Mouse (Mus musculus): ENCODE measurements around the gene Synpr. TPM values are rescaled to one million over a fixed set of nuclear protein-coding genes. Genes with fewer than 3 reads are reported as not detected.

Gene Synpr
- polyA plus RNA-seq, 1 experiment: 3.6 TPM

- Histone ChIP-seq H3K27me3 (ENCODE audit: control insufficient read depth, insufficient read depth, low read length) (no peaks in the 10 kb centered on the region), H3K27ac (ENCODE audit: control insufficient read depth, insufficient read depth, low read length) (no peak overlapping the region), H3K36me3 (ENCODE audit: control insufficient read depth, insufficient read depth, low read length) (no peaks in the 10 kb centered on the region), H3K4me1 (replicated peaks; ENCODE audit: control insufficient read depth, insufficient read depth, low read length) (no peaks in the 10 kb centered on the region), H3K4me3 (ENCODE audit: control insufficient read depth, insufficient read depth, low read length) (no peak overlapping the region)
- no peak for TF ChIP-seq POLR2A (IDR thresholded peaks at IDR 0.05; ENCODE audit: control insufficient read depth, extremely low read depth, insufficient read depth, low read length, poor library complexity)
- no peak for TF ChIP-seq CTCF (IDR thresholded peaks at IDR 0.05; ENCODE audit: borderline replicate concordance, control insufficient read depth, extremely low read depth, insufficient read depth, low read length, poor library complexity)
- no peak for DNase-seq
- 87% methylated on average over 4 of the region's 4 CpGs for WGBS
Measured at GRCm38 (mm10) chr14:13554631-13555030, 270.1 kb downstream of the Synpr start.

- Histone ChIP-seq H3K27ac (ENCODE audit: control insufficient read depth, insufficient read depth, low read length) (no peak overlapping the region), H3K36me3 (ENCODE audit: control insufficient read depth, insufficient read depth, low read length) (no peaks in the 10 kb centered on the region), H3K4me3 (ENCODE audit: control insufficient read depth, insufficient read depth, low read length) (no peak overlapping the region), H3K27me3 (ENCODE audit: control insufficient read depth, insufficient read depth, low read length) (no peaks in the 10 kb centered on the region), H3K4me1 (replicated peaks; ENCODE audit: control insufficient read depth, insufficient read depth, low read length) (no peaks in the 10 kb centered on the region)
- WGBS: 93% methylated on average over 2 of the region's 2 CpGs
- no peak for TF ChIP-seq POLR2A (IDR thresholded peaks at IDR 0.05; ENCODE audit: control insufficient read depth, extremely low read depth, insufficient read depth, low read length, poor library complexity)
- no peak for TF ChIP-seq CTCF (IDR thresholded peaks at IDR 0.05; ENCODE audit: borderline replicate concordance, control insufficient read depth, extremely low read depth, insufficient read depth, low read length, poor library complexity)
- no peak for DNase-seq
Measured at GRCm38 (mm10) chr14:13558117-13558516, 273.5 kb downstream of the Synpr start.

- Histone ChIP-seq H3K27ac (ENCODE audit: control insufficient read depth, insufficient read depth, low read length) (no peak overlapping the region), H3K4me3 (ENCODE audit: control insufficient read depth, insufficient read depth, low read length) (no peak overlapping the region), H3K36me3 (ENCODE audit: control insufficient read depth, insufficient read depth, low read length) (no peaks in the 10 kb centered on the region), H3K27me3 (ENCODE audit: control insufficient read depth, insufficient read depth, low read length) (no peaks in the 10 kb centered on the region), H3K4me1 (replicated peaks; ENCODE audit: control insufficient read depth, insufficient read depth, low read length) (no peaks in the 10 kb centered on the region)
- no peak for DNase-seq
- WGBS: 69% methylated on average over 1 of the region's 1 CpGs
- TF ChIP-seq CTCF (IDR thresholded peaks at IDR 0.05; ENCODE audit: borderline replicate concordance, control insufficient read depth, extremely low read depth, insufficient read depth, low read length, poor library complexity) (no peak), POLR2A (IDR thresholded peaks at IDR 0.05; ENCODE audit: control insufficient read depth, extremely low read depth, insufficient read depth, low read length, poor library complexity) (no peak)
Measured at GRCm38 (mm10) chr14:13567250-13567649, 282.7 kb downstream of the Synpr start.

- Histone ChIP-seq H3K27ac (ENCODE audit: control insufficient read depth, insufficient read depth, low read length) (no peak overlapping the region), H3K27me3 (ENCODE audit: control insufficient read depth, insufficient read depth, low read length) (no peaks in the 10 kb centered on the region), H3K36me3 (ENCODE audit: control insufficient read depth, insufficient read depth, low read length) (no peaks in the 10 kb centered on the region), H3K4me3 (ENCODE audit: control insufficient read depth, insufficient read depth, low read length) (no peak overlapping the region), H3K4me1 (replicated peaks; ENCODE audit: control insufficient read depth, insufficient read depth, low read length) (no peaks in the 10 kb centered on the region)
- no peak for TF ChIP-seq CTCF (IDR thresholded peaks at IDR 0.05; ENCODE audit: borderline replicate concordance, control insufficient read depth, extremely low read depth, insufficient read depth, low read length, poor library complexity)
- TF ChIP-seq POLR2A (IDR thresholded peaks at IDR 0.05; ENCODE audit: control insufficient read depth, extremely low read depth, insufficient read depth, low read length, poor library complexity): no peak
- no peak for DNase-seq
- 94% methylated on average over 2 of the region's 2 CpGs for WGBS
Measured at GRCm38 (mm10) chr14:13567996-13568395, 283.4 kb downstream of the Synpr start.

GRCm38 (mm10) chr14:13571941-13572340 lies 287.4 kb downstream of the Synpr start:
- H3K27me3 ChIP-seq (ENCODE audit: control insufficient read depth, insufficient read depth, low read length): no peaks in the 10 kb centered on the region
- TF ChIP-seq CTCF (IDR thresholded peaks at IDR 0.05; ENCODE audit: borderline replicate concordance, control insufficient read depth, extremely low read depth, insufficient read depth, low read length, poor library complexity) (no peak), POLR2A (IDR thresholded peaks at IDR 0.05; ENCODE audit: control insufficient read depth, extremely low read depth, insufficient read depth, low read length, poor library complexity) (no peak)
- H3K27ac ChIP-seq (ENCODE audit: control insufficient read depth, insufficient read depth, low read length): no peak overlapping the region
- no peak for DNase-seq
- no peaks in the 10 kb centered on the region for H3K36me3 ChIP-seq (ENCODE audit: control insufficient read depth, insufficient read depth, low read length)
- no peaks in the 10 kb centered on the region for H3K4me1 ChIP-seq (replicated peaks; ENCODE audit: control insufficient read depth, insufficient read depth, low read length)
- no peak overlapping the region for H3K4me3 ChIP-seq (ENCODE audit: control insufficient read depth, insufficient read depth, low read length)

- H3K36me3 ChIP-seq (ENCODE audit: control insufficient read depth, insufficient read depth, low read length): no peaks in the 10 kb centered on the region
- 18% methylated on average over 1 of the region's 1 CpGs for WGBS
- no peak overlapping the region for H3K4me3 ChIP-seq (ENCODE audit: control insufficient read depth, insufficient read depth, low read length)
- no peak for DNase-seq
- TF ChIP-seq CTCF (IDR thresholded peaks at IDR 0.05; ENCODE audit: borderline replicate concordance, control insufficient read depth, extremely low read depth, insufficient read depth, low read length, poor library complexity): no peak
- TF ChIP-seq POLR2A (IDR thresholded peaks at IDR 0.05; ENCODE audit: control insufficient read depth, extremely low read depth, insufficient read depth, low read length, poor library complexity): no peak
- no peaks in the 10 kb centered on the region for H3K27me3 ChIP-seq (ENCODE audit: control insufficient read depth, insufficient read depth, low read length)
- no peak overlapping the region for H3K27ac ChIP-seq (ENCODE audit: control insufficient read depth, insufficient read depth, low read length)
- no peaks in the 10 kb centered on the region for H3K4me1 ChIP-seq (replicated peaks; ENCODE audit: control insufficient read depth, insufficient read depth, low read length)
Measured at GRCm38 (mm10) chr14:13572530-13572929, 287.9 kb downstream of the Synpr start.

GRCm38 (mm10) chr14:13578101-13578500 lies 293.5 kb downstream of the Synpr start:
- Histone ChIP-seq H3K27me3 (ENCODE audit: control insufficient read depth, insufficient read depth, low read length) (no peaks in the 10 kb centered on the region), H3K4me3 (ENCODE audit: control insufficient read depth, insufficient read depth, low read length) (no peak overlapping the region), H3K4me1 (replicated peaks; ENCODE audit: control insufficient read depth, insufficient read depth, low read length) (no peaks in the 10 kb centered on the region), H3K36me3 (ENCODE audit: control insufficient read depth, insufficient read depth, low read length) (no peaks in the 10 kb centered on the region), H3K27ac (ENCODE audit: control insufficient read depth, insufficient read depth, low read length) (no peak overlapping the region)
- no peak for DNase-seq
- 100% methylated on average over 2 of the region's 2 CpGs for WGBS
- TF ChIP-seq POLR2A (IDR thresholded peaks at IDR 0.05; ENCODE audit: control insufficient read depth, extremely low read depth, insufficient read depth, low read length, poor library complexity) (no peak), CTCF (IDR thresholded peaks at IDR 0.05; ENCODE audit: borderline replicate concordance, control insufficient read depth, extremely low read depth, insufficient read depth, low read length, poor library complexity) (no peak)

Data from thymus, adult 2 months (tissue).